Comparison of ENCODE assay signal across 7 mouse cellular contexts in the genomic region with DNA sequence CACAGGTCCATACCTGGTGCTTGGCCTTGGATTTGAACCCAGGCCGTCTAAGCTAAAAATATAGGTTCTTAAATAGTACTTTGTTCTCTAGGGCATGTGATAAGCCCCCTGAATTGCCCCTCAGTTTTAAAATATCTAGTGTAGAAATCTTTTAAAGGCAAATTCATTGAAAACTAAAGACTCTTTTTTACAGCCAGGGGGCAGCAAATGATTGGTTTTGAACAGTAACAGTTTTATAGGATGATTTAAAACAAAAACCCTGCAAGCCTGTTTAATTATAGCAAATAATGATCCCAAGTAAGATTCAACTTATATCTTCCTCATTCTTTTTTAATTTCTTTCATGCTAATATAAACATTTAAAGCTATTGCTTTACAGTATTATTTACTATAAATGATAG. TPM values are rescaled to one million over a fixed set of nuclear protein-coding genes. Genes with fewer than 3 reads are reported as not detected.
A peak's percentile ranks its signal among the peaks of the same experiment; 100 is the strongest.
DNase-seq lines count a peak whose midpoint lies in the region; ATAC-seq lines count a peak whose summit lies in the region.

No protein-coding gene starts in this region.

- no peak for ATAC-seq in megakaryocyte-erythroid progenitor cell, adult 5-6 weeks (replicated peaks; ENCODE audit: low FRiP score, low TSS enrichment, poor library complexity, severe bottlenecking)

- peak; percentile 18 for DNase-seq in gastrocnemius, postnatal 10 days
- DNase-seq in gastrocnemius, adult 8-10 months (ENCODE audit: low spot score in 2 of 2): no peak
- DNase-seq in layer of hippocampus, postnatal 10 days (ENCODE audit: low spot score in 2 of 2): peak; percentile 38 to 54
- no peak for DNase-seq in layer of hippocampus, adult 9-11 months
- DNase-seq in urinary bladder, postnatal 25 days (ENCODE audit: low spot score): peak; percentile 15
- no peak for DNase-seq in urinary bladder, adult 2 months (ENCODE audit: low spot score)

RNA-seq across cellular contexts. Expression of gene Fam92a, which starts 58.9 kb away (rescaled TPM):
- total RNA-seq in gastrocnemius, postnatal 10 days (2021): 10 to 100 TPM; 23.0 to 23.4 TPM
- 1 to 10 TPM; 5.2 to 9.0 (median 7.4) TPM for total RNA-seq in gastrocnemius, adult 8-10 months (2022)
- 10 to 100 TPM; 82.9 to 95.7 TPM for total RNA-seq in layer of hippocampus, postnatal 10 days (2021)
- polyA plus RNA-seq in urinary bladder, adult 2 months (2012; rRNA removed): 37.5 and 38.6 TPM in 2 replicates
- 26.4 and 33.0 TPM in 2 replicates for total RNA-seq in megakaryocyte-erythroid progenitor cell, adult 5-6 weeks (2014; fragmentation: Nextera tagmentation)
- total RNA-seq in megakaryocyte-erythroid progenitor cell, adult 5-6 weeks (2017): 45.0 and 50.4 TPM in 2 replicates

Comparison
In these comparisons a context has a peak if more than half of its experiments do, and no peak if none do; other contexts are left out.
1. DNase-seq: peak in gastrocnemius, postnatal 10 days (single experiment), layer of hippocampus, postnatal 10 days (2 of 2) and urinary bladder, postnatal 25 days (single experiment); none in gastrocnemius, adult 8-10 months (0 of 2), layer of hippocampus, adult 9-11 months (single experiment) and urinary bladder, adult 2 months (single experiment).